Mouse (Mus musculus) monocyte, adult 2 months (primary cell): ENCODE results near the gene Pkdcc.

Experiments
- DNase-seq, 2 experiments: peaks; one replicate each; pipeline ENCODE4 v3.0.0; 2022; ENCODE audit warnings: low spot score in 2 of 2, low read depth in 1 of 2

Pkdcc gene

DNA sequence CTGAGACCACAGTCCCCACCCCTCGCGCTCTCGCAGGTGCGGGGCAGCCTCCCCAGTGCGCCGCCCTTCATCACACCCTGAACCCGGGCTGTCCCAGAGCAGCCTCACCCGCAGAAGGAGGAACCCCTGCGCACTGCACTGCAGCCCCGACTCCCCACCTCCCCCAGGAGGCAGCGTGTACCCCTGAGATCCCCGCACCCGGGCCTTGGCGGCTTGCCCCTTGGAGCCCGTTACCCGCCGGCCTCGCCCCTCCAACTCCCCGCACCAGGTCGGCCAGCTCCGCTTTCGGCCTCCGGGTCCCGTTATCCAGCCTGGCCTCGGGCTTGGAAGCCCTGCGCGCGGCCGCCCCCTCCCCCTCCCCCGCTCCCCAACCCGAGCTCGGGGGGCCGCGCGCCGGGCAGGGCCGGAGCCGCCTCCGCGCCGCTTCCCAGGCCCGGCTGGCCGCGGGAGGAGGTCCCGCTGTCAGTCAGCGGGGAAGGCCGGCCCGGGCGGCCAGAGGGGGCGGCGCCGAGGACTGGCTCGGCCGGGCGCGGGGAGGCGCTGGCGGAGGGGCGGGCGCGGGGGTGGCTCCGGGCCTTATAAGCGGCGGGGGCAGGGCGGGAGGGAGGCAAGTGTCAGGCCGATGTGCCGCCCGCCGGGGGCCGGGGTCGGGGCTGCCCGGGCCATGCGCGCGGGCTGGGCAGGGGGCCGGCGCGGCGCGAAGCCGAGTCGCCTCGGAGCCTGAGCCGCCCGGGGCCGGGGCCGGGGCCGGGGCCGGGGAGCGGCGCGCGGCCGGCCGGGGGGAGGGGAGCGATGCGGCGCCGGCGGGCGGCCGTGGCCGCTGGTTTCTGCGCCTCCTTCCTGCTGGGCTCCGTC lies at the start of gene Pkdcc:
Gene Pkdcc (plus strand): TSS at position 619 of the 855 bp plus-strand sequence.
- peak in 1 of 2 experiments; percentile 47 for DNase-seq

DNA sequence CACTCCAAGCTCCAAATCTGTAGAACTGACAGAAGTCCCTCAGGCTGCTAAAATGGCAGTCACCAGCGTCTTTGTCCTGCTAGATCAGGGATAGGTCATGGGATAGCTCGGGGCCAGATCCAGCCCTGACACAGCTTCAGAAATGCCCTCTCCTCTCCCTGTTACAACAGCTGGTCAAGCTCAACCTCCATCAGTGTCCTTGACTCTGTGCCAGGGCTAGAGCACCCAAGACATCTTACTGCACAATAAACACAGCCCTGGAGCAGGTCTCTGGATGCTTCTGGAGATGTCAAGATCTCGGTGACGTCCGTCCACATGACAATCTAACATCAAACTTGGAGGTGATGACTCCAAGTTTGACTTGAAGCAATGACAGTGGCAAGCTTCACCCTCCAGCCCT lies 48.9 kb upstream of the Pkdcc start:
- no peak for DNase-seq

DNA sequence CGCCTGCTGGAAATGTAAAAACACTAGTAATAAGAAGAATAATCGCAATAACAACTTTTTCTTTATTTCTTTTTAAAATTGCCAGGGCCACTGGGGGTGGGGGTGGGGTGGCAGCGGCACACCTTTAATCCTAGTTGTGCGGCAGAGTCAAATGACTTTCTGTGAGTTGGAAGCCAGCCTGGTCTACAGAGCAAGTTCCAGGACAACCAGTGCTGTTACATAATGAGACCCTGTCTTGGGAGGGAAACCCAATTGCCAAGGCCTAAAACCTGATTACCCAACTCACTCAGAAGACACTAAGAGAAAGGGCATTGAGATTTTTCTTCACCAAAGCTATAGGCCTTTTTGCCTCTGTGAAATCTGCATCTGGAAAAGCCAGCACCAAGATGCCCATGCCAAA lies 38.9 kb upstream of the Pkdcc start:
- no peak for DNase-seq

DNA sequence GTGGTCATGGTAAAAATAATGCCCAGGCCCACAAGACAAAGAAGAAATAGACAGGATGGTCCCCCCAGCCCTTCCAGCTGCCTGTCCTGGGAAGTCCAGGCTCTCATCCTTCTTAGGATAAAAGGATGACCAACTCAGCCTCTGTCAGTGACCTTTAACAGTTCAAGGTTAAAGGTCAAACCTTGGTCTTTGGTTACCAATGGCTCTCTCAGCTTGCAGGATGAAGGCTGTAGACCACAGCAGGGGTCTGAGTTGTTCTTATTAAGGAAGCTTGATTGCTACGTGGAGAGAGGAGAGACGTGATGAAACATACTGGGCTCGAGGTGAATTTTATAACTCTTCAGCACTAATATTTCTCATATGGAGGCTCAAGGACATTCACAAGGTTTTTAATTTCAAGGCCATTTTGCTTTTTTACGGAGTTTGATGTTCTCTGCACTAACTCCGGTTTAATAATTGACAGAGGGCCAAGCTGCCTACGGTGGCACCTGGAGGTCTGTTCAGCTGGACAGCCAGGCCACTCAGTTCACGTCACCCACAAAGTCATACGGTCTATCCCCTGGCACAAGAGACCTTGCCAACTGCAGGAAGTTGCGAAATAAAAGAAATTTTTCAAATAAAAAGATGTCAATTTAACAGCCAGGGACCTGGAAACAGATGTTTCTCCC lies 36.5 kb upstream of the Pkdcc start:
- no peak for DNase-seq

DNA sequence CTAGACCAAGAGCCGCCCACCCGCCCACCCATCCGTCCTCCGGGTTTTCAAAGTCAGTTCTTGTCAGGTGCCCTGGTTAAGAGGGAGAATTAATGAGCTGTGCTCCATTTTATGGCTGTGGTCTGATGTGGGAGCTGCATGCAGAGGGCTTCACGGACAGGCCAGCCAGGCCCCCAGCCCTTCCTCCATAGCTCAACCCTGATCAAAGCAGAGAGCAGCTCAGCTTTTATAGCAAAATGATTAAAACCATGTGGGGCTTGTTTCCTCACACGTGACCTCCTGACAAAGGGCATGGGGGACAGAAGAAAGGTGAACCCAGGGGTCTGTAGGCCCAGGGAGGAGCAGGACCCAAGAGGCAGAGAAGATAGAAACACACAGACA lies 36.0 kb upstream of the Pkdcc start:
- DNase-seq, result no peak

DNA sequence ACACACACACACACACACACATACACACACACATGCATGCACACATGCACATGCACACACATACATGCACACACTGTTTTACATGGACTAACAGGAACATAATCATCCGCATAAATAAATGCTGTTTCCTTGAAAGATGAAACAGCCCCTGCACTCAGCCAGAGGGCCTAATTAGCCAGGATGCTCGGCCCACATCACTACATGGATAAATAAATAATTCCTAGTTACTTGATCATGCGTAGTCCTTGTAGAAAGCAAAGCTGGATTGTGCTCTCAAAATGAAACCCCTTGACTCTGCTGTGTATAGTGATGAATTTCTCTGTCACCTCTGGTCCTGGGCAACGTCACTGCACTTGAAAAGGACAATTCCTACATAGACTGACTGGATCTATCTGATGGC lies 35.5 kb upstream of the Pkdcc start:
- DNase-seq, result no peak

DNA sequence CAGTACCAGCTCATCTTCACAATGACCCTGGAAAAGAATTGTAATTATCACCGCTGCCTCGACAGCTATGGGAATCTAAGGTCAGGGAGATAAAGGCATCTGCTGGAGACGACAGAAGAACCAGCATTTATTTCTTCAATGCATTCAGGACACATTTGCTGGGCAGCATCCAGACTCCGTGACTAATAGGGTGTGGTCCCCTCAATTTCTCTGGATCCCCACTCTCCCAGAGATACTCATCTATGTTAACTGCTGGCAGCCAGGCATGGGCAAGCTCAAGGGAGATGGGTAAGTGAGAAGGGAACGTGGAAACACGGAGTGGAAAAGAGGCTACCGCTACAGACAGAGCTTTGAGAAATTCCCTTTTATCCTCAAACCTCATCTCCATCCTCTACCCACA lies 34.0 kb upstream of the Pkdcc start:
- no peak for DNase-seq

DNA sequence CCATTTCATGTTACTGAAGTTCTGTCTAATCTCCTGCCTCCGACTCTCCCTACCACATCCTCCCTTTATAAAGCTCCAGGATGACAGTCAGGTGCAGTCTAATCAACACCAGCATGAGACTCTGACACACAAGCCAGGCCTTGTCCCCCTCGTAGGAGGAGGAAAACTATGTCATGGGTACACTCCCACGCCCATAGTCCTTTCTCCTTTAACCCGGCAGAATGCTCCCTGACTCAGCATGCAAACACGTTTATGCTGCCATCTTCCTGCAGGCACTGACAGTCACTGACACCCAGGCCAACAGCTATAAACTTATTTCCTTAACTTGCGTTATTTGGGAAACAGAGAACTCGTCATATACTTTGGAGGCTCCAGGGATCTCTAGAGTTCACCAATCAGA lies 33.5 kb upstream of the Pkdcc start:
- no peak for DNase-seq

DNA sequence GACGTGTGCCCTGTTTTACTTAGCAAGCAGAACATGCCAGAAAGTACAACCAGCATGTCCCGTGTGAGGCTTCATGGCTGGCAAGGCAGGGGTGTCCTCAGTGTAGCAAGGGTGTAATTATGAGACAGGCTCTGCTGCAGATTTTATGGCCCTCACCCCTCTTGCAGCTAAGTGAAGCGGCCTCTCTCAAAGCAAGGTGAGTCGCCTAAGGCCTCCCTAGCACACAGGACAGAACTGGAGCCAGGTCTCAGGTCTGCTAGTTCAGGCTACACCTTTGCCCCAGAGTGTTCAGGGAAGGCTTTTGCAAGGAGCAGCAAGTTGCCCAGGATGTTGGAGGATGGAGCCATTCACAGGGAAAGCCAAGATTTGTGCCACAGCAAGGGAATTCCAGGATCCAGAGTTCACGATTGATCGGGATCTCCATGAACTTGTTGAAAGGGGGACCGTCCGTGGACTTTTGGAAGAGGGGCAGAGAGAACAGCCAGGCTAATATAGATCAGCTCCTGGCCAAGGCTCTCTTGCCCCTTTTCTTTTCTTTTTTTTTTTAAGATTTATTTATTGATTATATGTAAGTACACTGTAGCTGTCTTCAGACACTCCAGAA lies 32.9 kb upstream of the Pkdcc start:
- no peak for DNase-seq

DNA sequence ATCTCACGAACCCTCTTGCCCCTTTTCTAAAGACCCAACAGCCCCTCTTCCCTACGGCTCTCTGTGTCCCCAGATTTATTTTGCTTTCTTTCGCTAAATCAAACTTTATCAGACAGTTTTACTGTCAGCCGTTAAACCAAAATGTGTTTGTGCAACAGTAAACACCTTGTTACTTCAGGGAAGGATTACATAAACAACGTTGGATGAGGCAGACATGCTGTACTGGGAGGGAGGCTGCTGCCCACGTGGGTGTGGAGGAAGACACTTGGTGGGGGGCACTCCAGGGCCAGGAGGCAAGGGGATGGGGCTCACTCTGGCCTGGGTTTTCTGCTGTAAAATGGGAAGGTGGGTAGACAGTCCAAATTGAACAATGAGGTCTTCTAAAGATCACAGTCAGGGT lies 32.3 kb upstream of the Pkdcc start:
- DNase-seq, result no peak

DNA sequence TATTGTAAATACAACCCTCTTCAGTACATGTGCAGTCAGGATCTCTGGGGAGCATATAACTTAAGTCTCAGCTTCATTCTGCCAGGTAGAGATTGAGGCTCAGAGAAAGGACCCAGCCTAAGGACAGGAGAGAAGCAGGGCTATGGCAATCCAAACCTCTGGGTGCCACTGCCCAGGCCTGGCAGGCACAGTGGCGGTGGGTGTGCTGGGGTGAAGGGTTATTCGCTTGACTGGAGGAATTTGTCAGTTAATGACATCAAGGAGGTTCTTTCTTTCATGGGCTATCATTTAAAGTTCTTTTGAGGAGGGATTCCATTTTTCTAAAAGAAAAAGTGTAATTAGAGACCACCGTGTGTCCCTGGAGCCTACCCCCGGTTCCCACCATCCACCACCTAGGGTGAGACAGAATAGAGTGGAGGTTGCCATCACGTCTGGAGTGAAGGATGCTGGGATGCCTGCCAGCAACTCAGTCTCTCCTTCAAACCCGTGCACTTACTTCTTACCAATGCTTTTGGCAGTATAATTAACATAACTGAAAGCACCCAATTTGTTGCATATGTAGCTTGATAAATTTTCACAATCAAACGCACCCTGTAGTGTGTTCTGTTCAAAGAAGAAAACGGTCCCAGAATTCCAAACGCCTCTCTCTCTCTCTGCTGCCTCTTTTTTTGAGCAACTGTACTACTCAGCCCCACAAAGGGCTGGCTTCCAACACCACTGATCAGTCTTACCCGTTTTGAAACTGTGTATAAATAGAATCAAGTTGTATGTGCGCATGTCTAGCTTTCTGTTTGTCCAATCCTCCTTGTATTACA lies 27.1 kb upstream of the Pkdcc start:
- no peak for DNase-seq

DNA sequence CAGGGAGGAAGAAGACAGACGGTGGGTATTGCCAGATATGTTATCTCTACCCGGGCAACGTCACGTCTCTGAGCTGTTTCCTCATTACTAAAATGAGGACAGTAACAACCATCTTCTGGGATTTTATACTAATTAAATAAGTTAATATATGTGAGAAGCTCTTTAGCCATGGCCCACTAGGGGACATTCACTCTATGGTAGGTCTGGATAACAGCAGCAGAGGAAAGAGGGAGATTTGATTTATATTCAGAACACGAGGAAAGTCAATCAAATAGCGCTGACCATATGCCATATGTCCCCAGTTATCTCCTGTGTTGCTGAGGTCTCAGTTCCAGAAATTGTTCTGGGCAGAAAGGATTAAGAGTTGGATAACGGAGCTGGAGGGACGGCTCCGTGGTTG lies 24.3 kb upstream of the Pkdcc start:
- no peak for DNase-seq

DNA sequence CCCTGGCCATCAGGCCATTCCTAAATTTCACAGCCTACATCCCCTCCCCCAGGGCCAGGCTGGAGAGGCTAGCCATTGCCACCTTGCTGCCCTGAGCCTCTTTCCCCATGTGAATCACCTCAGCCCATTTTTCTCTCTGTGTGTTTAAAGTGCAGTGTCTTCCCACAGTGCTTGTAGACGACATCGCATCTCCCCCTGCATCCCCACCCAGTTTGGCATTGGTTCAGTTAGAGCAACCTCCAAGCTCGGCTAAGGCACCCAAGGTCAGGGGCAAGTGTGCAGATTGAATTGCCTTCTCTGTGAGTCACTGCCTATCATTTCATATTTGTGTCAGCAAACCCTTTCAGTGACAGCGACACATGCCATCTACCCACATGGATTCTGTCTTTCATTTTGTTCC lies 20.6 kb upstream of the Pkdcc start:
- no peak for DNase-seq

DNA sequence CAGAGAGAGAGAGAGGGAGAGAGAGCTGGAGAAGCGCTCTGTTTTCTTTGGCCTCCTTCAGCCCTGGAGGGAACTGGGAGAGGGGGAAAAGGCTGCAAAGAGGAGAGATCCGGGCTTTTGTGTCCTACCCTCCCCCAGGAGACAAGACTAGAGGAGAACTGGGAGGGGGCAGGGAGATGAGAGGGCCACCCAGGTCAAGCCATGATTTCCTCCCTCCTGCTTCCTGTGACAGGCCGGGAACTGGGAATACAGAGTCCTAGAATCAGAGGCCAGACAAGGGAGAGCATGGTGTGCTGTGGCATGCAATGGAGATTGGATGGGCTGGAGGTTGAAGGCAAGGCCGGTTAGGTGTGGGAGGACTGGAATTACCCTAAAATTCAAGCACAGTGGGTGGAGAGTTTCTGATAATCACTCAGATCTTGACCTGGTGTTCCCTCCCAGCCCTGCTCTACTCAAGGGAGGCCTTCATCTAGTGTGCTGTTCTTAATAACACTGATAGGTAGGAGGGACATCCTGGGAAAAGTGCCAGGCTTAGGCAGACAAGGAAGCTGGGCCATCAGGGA lies 17.6 kb upstream of the Pkdcc start:
- DNase-seq, result no peak

DNA sequence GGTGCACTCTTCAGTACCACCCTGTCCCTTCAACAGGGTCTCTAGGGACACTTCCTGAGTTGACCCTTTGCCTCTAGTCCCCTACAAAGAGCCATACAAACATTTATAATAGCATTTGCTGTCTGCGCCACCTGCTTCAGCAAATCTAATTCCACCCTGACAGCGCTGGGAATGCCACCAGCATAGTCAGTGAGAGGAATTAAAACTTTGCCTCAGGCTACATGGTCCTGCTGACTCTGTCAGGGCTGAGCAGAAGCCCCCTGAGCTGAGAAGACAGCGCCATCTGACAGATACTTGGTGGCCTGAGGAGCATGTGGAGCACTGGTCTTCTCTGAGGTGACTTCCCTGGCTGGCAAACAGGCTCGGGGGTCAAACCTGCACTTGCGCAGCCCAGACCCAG lies 14.6 kb upstream of the Pkdcc start:
- no peak for DNase-seq

DNA sequence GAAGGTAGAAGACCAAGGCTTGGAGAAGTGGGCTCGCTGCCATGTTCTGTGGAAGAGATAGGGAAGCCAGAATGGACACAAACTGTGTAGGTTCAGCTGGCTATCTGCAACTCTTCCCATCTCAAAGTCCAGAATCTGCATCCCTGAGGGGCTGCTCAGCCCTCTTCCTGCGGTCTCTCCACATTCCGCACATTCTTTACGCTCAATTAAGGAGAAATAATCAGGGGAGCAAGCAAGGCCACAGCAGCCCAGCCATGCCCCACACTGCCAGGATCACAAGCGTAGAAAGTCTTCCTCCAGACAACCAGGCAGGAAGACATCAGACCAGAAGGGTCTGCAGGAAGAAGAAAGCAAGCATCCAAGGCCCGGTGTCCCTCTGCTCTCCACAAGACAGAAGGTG lies 13.8 kb upstream of the Pkdcc start:
- no peak for DNase-seq

DNA sequence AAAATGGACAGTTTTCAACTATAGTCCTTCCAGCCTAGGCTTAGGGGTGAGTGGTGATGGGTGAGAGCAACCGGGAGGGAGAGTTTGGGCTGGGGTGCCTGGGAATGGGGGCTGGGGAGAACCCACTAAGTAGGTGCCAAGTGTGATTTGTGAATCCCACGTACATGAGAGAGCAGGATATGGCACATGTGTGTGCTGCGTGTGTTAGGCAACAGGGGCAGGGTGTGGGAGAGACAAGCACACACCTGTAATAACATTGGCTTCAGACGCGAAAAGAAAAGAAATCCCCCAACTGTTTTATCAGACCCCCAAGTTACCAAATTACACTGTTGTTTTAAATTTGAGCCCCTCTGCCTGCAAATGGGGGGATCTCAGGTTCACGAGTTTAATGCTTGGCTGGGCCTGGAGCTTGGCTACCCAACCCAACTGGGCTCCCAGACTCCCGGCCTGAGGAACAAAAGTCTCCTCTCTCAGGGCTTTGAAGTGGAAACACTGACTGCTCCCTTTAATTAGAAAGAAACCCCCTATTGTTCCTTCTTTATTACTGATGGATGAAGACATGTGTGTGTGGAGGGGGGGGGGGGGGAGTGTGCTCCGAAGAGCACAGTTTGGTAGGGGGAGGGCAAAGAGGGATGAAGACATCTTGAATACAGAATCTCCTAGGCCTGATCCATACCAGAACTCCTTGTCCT lies 11.3 kb upstream of the Pkdcc start:
- DNase-seq, result no peak

DNA sequence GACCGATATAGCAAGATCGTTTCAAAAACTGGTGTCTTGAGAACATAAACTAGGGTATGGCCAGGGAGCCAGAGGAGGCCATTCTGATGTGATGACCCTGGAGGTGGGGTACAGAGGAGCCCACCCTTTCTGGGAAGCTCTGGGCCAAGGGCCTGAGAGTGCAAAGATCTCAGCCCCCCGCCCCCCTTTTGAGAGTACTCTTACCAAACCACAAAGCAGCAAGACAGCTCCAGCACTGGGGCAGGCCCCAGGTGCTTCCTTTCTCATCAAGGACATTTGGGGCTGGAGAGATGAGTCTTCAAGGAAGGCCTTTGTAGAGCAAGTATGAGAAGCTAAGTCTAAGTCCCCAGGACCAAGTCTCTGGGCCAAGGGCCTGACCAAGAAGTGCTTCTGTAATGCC lies 7.8 kb upstream of the Pkdcc start:
- DNase-seq, result no peak

DNA sequence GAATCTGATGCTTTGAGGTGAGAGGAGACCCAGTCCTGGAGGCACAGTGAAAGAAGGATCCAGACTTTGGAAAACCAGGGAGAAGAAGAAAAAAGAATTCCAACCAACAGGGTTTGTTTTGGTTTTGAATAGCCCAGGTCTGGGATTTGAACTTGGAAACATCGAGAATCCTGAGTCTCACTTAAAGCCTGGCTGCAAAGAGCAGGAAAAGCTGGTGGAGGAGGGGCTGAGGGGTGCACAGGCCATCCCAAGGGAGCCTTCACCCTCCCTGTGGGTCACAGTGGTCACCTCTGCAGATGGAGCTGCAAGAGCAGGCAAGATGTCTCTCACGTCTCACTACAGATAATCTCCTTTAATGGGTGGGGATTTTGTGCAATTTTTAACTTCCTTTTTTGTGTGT lies 6.6 kb upstream of the Pkdcc start:
- no peak for DNase-seq

DNA sequence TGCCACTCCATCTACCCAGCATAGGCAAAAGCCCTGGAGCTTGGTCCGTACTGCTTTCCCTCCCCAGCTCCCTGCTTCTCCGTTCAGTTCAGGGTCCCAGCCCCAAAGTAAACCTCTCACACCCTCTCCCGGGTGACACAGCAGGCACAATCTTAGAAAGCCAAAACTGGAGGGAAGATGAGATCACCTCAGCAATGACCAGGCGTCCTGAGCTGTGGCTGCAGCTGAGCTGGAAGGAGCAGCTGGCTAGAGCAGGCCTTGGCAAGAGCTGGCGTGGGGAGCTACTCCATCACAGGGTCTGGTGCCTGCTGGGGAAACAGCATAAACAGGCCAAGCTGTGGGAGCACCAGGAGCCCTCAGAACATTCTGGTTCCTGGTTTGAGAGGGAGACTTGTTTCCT lies 4.6 kb upstream of the Pkdcc start:
- no peak for DNase-seq

DNA sequence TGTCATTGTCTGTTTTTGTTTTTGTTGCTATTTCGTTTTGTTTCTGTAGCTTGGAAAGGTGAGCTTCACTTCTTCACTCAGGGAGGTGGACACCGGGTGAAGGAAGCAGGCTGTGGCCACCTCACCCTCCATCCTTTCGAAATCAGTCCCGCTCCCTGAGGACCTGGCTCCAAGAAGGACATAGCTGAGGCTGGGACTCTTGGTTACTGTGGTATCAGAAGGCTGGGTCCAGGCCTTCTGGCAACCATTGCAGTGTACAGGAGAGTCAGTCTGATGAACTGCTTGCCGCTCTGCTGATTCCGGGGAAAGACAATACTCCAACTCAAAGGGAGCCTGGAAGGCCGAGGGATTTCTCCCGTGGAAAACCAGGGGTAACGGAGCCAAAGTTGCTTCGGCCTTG lies 3.9 kb upstream of the Pkdcc start:
- DNase-seq, result no peak
